Comparison of ENCODE assay signal across 14 mouse cellular contexts in the genomic region with DNA sequence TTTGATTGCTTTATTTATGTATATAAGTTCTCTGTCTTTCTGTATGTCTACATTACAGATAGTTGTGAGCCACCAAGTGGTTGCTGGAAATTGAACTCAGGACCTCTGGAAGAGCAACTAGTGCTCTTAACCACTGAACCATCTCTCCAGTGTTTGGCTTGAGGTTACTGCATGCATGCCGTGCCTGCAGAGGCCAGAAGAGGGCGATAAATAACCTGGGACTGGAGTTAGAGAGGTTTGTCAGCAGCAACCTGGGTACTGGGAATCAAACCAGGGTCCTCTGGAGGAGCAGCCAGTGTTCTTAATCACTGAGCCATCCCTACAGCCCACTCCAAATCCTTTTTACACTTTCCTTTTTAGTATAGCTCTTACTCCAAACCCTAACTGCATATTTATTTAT. TPM values are rescaled to one million over a fixed set of nuclear protein-coding genes. Genes with fewer than 3 reads are reported as not detected.
DNase-seq lines count a peak whose midpoint lies in the region; ATAC-seq and TF ChIP-seq lines count a peak whose summit lies in the region.
"Had no signal": no experiment of that assay in that cellular context is flagged by ENCODE, and none has a peak within 500 bp of the region (broad histone marks: within the 10 kb centered on the region; RNA-seq: fewer than 3 reads in every experiment).

No protein-coding gene starts in this region.

- H3K27me3 ChIP-seq in kidney, postnatal 0 days (ENCODE audit: insufficient read depth, low read length) = no peaks in the 10 kb centered on the region
- no peaks in the 10 kb centered on the region for H3K27me3 ChIP-seq in thymus, adult 2 months (ENCODE audit: control insufficient read depth, insufficient read depth, low read length)
- H3K27me3 ChIP-seq in MEL (ENCODE audit: control insufficient read depth in 1 of 2, insufficient read depth in 2 of 2, low read length in 2 of 2) = no peaks in the 10 kb centered on the region
- H3K27me3 ChIP-seq in stomach, postnatal 0 days (ENCODE audit: control insufficient read depth, insufficient read depth, low read length) = no peaks in the 10 kb centered on the region

- no peaks in the 10 kb centered on the region for H3K36me3 ChIP-seq in kidney, postnatal 0 days (ENCODE audit: insufficient read depth, low read length)
- H3K36me3 ChIP-seq in thymus, adult 2 months (ENCODE audit: control insufficient read depth, insufficient read depth, low read length) = no peaks in the 10 kb centered on the region
- H3K36me3 ChIP-seq in MEL (ENCODE audit: control insufficient read depth in 1 of 2, insufficient read depth in 2 of 2, low read length in 2 of 2) = peaks cover 0 to 39% of the 10 kb centered on the region in 2 experiments; a peak in 2 of 4 replicates
- no peaks in the 10 kb centered on the region for H3K36me3 ChIP-seq in stomach, postnatal 0 days (ENCODE audit: control insufficient read depth, insufficient read depth, low read length)
- H3K36me3 ChIP-seq: forebrain, embryonic 10.5 days; G1E had no signal

- no peak for TF ChIP-seq POLR2A in thymus, adult 2 months (IDR thresholded peaks at IDR 0.05; ENCODE audit: control insufficient read depth, extremely low read depth, insufficient read depth, low read length, poor library complexity)
- TF ChIP-seq POLR2A in MEL (IDR thresholded peaks at IDR 0.05; ENCODE audit: control insufficient read depth in 1 of 2, insufficient read depth in 1 of 2, low read depth in 1 of 2, low read length in 2 of 2, poor library complexity in 1 of 2) = no peak

- no peak for TF ChIP-seq EP300 in MEL (IDR thresholded peaks at IDR 0.05; ENCODE audit: low read depth in 1 of 2, low read length in 2 of 2)
- no peak for TF ChIP-seq EP300 in stomach, postnatal 0 days (optimal IDR thresholded peaks at IDR 0.05)

- no peak for ATAC-seq in kidney, postnatal 0 days (replicated peaks; ENCODE audit: low FRiP score, low read depth)
- no peak for ATAC-seq in stomach, postnatal 0 days (ENCODE audit: low FRiP score, low TSS enrichment)

- TF ChIP-seq CTCF in kidney, postnatal 0 days (IDR thresholded peaks at IDR 0.05; ENCODE audit: low read depth) = peak; percentile 30; the same call in 1 of the 2 replicates
- TF ChIP-seq CTCF in thymus, adult 2 months (IDR thresholded peaks at IDR 0.05; ENCODE audit: borderline replicate concordance, control insufficient read depth, extremely low read depth, insufficient read depth, low read length, poor library complexity) = no peak
- peak; percentile 26 to 50 (median 41) for TF ChIP-seq CTCF in MEL (IDR thresholded peaks at IDR 0.05 in 2 of 3, conservative IDR thresholded peaks at IDR 0.05 in 1 of 3; ENCODE audit: control insufficient read depth in 1 of 3, insufficient read depth in 1 of 3, low read depth in 2 of 3, low read length in 3 of 3, poor library complexity in 1 of 3, severe bottlenecking in 1 of 3)
- 0 out of 2 replicates have a peak, but pooled peaks have one; percentile 26 for TF ChIP-seq CTCF in stomach, postnatal 0 days (IDR thresholded peaks at IDR 0.05; ENCODE audit: low read depth)

- no peaks in the 10 kb centered on the region; the same call in 1 of the 2 replicates for H3K79me2 ChIP-seq in MEL (ENCODE audit: control insufficient read depth, insufficient read depth, low read length, poor library complexity)

- no peak for DNase-seq in kidney, postnatal 0 days (ENCODE audit: low spot score)
- no peak for DNase-seq in kidney, postnatal 25 days
- peak; percentile 42 to 57 for DNase-seq in thymus, postnatal 36 days
- DNase-seq in thymus, adult 2 months = no peak
- peak; percentile 48 for DNase-seq in MEL (ENCODE audit: low read depth, low spot score)
- DNase-seq in stomach, postnatal 0 days (ENCODE audit: low spot score) = no peak
- DNase-seq in ovary, postnatal 36 days (ENCODE audit: low spot score) = no peak
- DNase-seq in right cerebral cortex, postnatal 14 days = no peak
- DNase-seq: adrenal gland, postnatal 25 days; cerebellum, adult 9-10 months; kidney, adult 18-20 months had no signal

- H3K9ac ChIP-seq in kidney, postnatal 0 days (ENCODE audit: low read depth, low read length) = no peak overlapping the region
- no peak overlapping the region for H3K9ac ChIP-seq in MEL (ENCODE audit: control insufficient read depth, low read depth, low read length, poor library complexity, severe bottlenecking)
- H3K9ac ChIP-seq in stomach, postnatal 0 days (ENCODE audit: low read length) = no peak overlapping the region
- H3K9ac ChIP-seq: hindbrain, embryonic 14.5 days had no signal

- H3K9me3 ChIP-seq in kidney, postnatal 0 days (replicated peaks; ENCODE audit: low read length) = no peaks in the 10 kb centered on the region
- H3K9me3 ChIP-seq in MEL (replicated peaks; ENCODE audit: insufficient read depth, low read length) = no peaks in the 10 kb centered on the region
- no peaks in the 10 kb centered on the region for H3K9me3 ChIP-seq in stomach, postnatal 0 days (ENCODE audit: control insufficient read depth, low read length)
- H3K9me3 ChIP-seq: forebrain, embryonic 10.5 days; G1E had no signal

- no peak overlapping the region for H3K4me2 ChIP-seq in kidney, postnatal 0 days (ENCODE audit: low read length)
- H3K4me2 ChIP-seq in stomach, postnatal 0 days (replicated peaks; ENCODE audit: low read depth) = no peak overlapping the region
- H3K4me2 ChIP-seq: hindbrain, embryonic 14.5 days had no signal

- no peak overlapping the region for H3K4me3 ChIP-seq in kidney, postnatal 0 days (replicated peaks; ENCODE audit: low read depth, low read length)
- H3K4me3 ChIP-seq in thymus, adult 2 months (ENCODE audit: control insufficient read depth, insufficient read depth, low read length) = no peak overlapping the region
- H3K4me3 ChIP-seq in MEL (ENCODE audit: control insufficient read depth in 1 of 2, insufficient read depth in 1 of 2, low read depth in 2 of 2, low read length in 2 of 2) = no peak overlapping the region
- H3K4me3 ChIP-seq in stomach, postnatal 0 days (ENCODE audit: low read depth, low read length) = no peak overlapping the region
- H3K4me3 ChIP-seq: forebrain, embryonic 10.5 days had no signal

- no peaks in the 10 kb centered on the region for H3K4me1 ChIP-seq in kidney, postnatal 0 days (replicated peaks; ENCODE audit: insufficient read depth, low read length)
- peaks cover 26% of the 10 kb centered on the region for H3K4me1 ChIP-seq in thymus, adult 2 months (replicated peaks; ENCODE audit: control insufficient read depth, insufficient read depth, low read length)
- peaks cover 22 to 40% of the 10 kb centered on the region in 2 experiments for H3K4me1 ChIP-seq in MEL (ENCODE audit: control insufficient read depth in 1 of 2, insufficient read depth in 2 of 2, low read length in 2 of 2)
- H3K4me1 ChIP-seq in stomach, postnatal 0 days (replicated peaks; ENCODE audit: control insufficient read depth, insufficient read depth) = no peaks in the 10 kb centered on the region

- H3K27ac ChIP-seq in kidney, postnatal 0 days = no peak overlapping the region
- H3K27ac ChIP-seq in thymus, adult 2 months (ENCODE audit: control insufficient read depth, insufficient read depth, low read length) = no peak overlapping the region
- no peak overlapping the region for H3K27ac ChIP-seq in MEL (ENCODE audit: control insufficient read depth, low read depth, low read length)
- H3K27ac ChIP-seq in stomach, postnatal 0 days (replicated peaks) = no peak overlapping the region
- H3K27ac ChIP-seq: hindbrain, embryonic 14.5 days had no signal

- TF ChIP-seq RAD21 in MEL (IDR thresholded peaks at IDR 0.05; ENCODE audit: low read depth, low read length) = peak; percentile 20

- 71% methylated on average over 2 of the region's 2 CpGs for WGBS in kidney, postnatal 0 days
- WGBS in thymus, adult 2 months = 88% methylated on average over 2 of the region's 2 CpGs
- WGBS in stomach, postnatal 0 days = 72% methylated on average over 2 of the region's 2 CpGs

TF ChIP-seq in MEL, 35 proteins besides CTCF, POLR2A, EP300 and RAD21:
- peak; percentile 22; the same call in 1 of the 2 replicates for TF ChIP-seq SMC3 (IDR thresholded peaks at IDR 0.05; ENCODE audit: low read depth, low read length)
- no peak for TF ChIP-seq RCOR1 (IDR thresholded peaks at IDR 0.05; ENCODE audit: low read depth, low read length)

RNA-seq across cellular contexts. Expression of gene Metap2, which starts 19.9 kb away (rescaled TPM):
- polyA plus RNA-seq in kidney, postnatal 0 days (2015; fragmentation: Nextera tagmentation; extraction: Ambion mirVana) = 187 and 188 TPM in 2 replicates
- polyA plus RNA-seq in thymus, adult 2 months (2012; rRNA removed) = 58.1 and 60.5 TPM in 2 replicates
- total RNA-seq in MEL (2012; rRNA removed) = 326 and 387 TPM in 2 replicates
- polyA plus RNA-seq in MEL (2012; ENCODE audit: insufficient read depth in 1 of 2, insufficient read length in 2 of 2, low read depth in 1 of 2, low replicate concordance in 2 of 2, missing spikeins in 1 of 2) = 1,000 to 10,000 TPM in 1 of 2 experiments, 100 to 1,000 TPM in 1; 921 to 2,567 TPM
- 112 and 126 TPM in 2 replicates for polyA plus RNA-seq in stomach, postnatal 0 days (2015; fragmentation: Nextera tagmentation; extraction: Ambion mirVana)

Comparison
In these comparisons a context has a peak if more than half of its experiments do, and no peak if none do; other contexts are left out.
1. DNase-seq: peak in thymus, postnatal 36 days (2 of 2) and MEL (single experiment); none in kidney, postnatal 0 days (single experiment), kidney, postnatal 25 days (0 of 2), thymus, adult 2 months (single experiment), stomach, postnatal 0 days (single experiment), ovary, postnatal 36 days (single experiment) and right cerebral cortex, postnatal 14 days (single experiment).